Mouse (Mus musculus) hematopoietic stem cell, adult 5-6 weeks (primary cell): ENCODE data around the gene Il22ra2. TPM values are rescaled to one million over a fixed set of nuclear protein-coding genes. Genes with fewer than 3 reads are reported as not detected.

Experiments used
- ATAC-seq, 2 experiments: fragments of 125-278 bp in 1 of 2; replicated peaks in 1 of 2; 2 replicates each; pipeline ENCODE4 v1.8.0; 2016 to 2017; ENCODE audit warnings: inconsistent platforms in 2 of 2, mild to moderate bottlenecking in 2 of 2, moderate number of reproducible peaks in 2 of 2, low read depth in 1 of 2, moderate TSS enrichment in 1 of 2; ENCODE audit not compliant: low FRiP score in 2 of 2, poor library complexity in 2 of 2, severe bottlenecking in 2 of 2, insufficient read depth in 1 of 2, low TSS enrichment in 1 of 2
- total RNA-seq: library from RNA; stranded (forward); fragments of 172-1452, 232-1000 nt; gene quantifications from 2 replicates; pipeline ENCODE4 v1.2.3, GENCODE M21; 2017

Gene Il22ra2
- 0.25 and 3.0 TPM in 2 replicates for total RNA-seq

DNA sequence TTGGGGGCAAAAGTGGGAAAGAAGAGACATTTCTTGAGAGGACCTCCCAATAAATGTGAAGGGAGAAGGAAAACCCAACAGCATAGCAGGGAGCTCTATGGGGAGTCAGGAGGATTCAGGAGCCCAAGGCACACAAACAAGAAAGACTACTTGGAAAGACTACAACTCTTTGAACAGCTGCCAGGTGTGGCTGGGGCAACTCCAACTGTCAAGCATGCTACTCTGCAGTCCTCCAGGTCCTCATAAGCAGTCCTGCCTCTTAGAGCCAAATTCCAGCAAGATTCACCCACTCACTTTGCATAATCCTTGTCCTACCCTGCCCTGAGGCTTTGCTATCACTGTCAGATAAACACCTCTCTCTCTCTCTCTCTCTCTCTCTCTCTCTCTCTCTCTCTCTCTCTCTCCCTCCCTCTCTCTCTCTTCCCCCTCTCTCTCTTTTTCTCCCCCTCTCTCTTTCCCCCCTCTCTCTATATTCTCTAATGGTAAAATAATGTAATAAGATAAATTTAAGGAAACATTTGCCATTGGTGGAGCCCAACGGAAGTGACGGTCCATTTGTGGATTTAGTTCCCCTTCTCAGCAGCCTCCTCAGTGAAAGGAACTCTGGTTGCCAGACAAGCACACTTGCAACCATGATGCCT is at the start of gene Il22ra2:
TSS of gene Il22ra2 (plus strand) at position 591 of the 641 bp plus-strand sequence.
- no peak for ATAC-seq

DNA sequence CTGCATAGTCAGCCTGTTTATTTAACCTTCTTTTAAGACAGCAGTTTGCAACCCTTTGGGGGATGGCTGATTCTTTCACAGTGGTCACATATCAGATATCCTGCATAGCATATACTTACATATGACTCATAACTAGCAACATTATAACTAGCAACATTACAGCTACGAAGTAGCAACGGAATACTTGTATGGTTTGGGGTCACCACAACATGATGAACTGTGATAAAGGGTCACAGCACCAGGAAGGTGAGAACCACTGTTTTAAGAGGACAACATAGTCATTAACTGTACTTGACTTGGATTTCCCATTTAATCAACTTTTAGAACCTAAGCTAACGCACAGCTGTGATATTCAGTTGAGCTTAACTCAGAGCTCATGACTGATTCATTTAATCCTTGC is 44.2 kb upstream of the Il22ra2 start:
- no peak for ATAC-seq

DNA sequence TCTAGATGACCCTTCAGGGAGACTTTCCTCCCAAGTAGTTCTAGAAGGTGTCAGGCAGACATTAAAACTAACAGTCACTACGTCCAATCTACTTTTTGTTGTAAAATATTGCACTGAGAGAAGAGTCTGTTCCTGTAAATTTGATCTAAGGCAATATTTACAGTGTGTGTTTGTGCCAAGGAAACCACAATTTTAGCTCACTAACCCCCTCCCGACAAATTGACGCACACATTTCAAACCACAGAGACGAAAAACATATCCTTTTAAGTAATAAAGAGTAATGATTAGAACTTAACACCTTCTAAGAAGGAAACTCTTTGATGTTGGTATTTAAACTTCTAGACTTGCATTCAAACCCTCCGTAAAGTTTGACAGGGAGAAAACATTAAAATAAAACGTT is 43.8 kb upstream of the Il22ra2 start:
- ATAC-seq, result peak in 1 of 2 experiments; percentile 10; a peak in 1 of 4 replicates

DNA sequence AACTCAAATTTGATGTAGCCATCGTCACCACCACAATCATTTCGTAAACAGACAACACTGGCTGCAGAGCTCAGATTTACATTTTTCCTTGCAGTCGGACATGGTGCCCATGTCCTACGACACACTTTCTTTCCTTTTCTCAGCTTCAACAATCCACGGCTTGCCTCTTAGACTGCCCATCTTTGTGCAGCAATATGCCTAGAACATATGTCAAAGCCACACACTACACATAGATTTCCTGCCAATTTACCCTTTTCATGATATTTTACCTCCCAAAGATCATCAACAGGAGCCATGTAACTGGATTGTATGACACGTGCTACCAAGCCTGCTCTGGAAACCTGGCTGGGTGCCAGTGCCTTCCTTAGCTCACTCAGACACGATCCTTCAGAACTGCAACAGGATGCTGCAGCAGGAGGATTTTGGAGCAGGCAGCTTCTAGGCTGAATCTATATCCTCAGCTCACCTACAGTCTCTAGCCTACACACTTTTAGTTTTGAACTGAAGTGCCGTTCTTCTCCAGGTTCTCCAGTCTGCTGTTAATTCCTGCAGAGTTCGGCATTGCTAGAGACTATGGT is 43.3 kb upstream of the Il22ra2 start:
- ATAC-seq, result no peak

DNA sequence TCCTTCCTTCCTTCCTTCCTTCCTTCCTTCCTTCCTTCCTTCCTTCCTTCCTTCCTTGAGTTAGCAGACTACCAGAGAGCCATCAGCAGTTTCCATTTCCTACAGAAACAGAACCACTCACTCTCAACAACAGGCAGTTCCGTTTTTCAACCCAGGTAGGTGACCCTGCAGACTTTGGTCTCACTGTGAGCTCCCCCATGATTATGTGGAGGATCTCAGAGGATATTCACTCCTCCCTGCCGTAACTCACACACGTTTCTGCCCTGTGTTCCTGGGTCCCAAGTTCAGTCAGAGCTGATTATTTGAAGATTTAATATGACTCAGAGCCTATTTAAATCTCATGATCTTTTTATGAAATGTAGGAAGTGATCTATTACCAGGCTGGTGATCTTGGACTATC is 41.1 kb upstream of the Il22ra2 start:
- ATAC-seq, result no peak

DNA sequence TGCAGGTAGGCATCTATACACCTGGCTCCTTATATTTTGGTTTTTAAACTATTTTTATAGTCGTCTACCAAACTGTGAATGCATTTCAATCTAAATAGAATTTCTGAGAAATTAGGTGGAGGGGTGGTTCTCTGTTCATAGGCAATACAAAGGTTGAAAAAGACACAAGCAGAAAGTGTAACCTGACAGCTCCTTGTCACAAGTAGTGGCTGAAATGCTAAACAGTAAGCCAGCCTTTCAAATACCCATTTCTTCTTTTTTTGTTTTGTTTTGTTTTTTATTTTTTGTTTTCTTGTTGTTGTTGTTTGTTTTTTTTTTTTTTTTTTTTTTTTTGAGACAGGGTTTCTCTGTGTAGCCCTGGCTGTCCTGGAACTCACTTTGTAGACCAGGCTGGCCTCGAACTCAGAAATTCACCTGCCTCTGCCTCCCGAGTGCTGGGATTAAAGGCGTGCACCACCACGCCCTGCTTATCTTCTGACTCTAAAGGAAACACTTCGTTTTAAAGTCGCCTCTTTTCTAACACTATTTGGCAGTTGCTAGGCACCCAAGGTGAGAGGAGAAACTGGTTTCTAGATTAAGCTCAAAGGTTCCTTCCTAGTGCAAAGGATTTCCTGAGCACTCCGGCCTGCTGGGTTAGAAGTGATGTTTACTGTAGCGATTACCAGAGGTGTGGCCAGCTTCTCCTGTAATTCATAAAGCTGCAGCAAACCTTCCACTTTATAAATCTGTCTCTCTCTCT is 39.8 kb upstream of the Il22ra2 start:
- ATAC-seq, result peak; percentile 23 to 60; a peak in 2 of 4 replicates

DNA sequence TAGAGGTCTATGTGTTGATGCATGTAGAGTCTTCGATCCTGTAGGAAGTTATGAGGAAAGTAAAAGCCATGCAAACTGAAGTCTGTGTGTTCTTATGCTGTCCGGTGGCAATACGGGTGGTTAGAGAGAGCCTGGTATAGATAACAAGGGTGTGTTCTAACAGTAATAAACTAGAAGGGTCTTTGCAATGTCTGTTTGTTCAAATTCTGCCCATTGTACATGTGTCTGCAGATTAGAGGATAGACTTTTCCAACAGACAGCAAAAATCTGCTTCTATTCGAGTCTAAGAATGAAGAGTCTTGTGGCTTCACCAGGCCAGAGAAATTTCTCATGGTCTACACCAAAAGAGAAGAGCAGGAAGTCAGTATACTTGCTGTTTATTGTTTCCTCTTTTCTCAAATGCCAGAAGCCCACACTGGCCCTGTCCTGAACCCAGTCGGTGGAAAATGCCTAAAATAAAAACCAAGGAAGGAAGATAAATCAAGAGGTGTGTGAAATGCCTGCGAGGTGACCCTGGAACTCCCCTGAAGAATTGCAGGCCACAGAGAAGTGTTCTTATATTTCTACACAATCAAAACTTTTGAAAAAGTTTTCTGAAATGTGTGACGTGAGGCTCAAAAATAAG is 38.9 kb upstream of the Il22ra2 start:
- ATAC-seq, result peak; percentile 23 to 37; a peak in 2 of 4 replicates

DNA sequence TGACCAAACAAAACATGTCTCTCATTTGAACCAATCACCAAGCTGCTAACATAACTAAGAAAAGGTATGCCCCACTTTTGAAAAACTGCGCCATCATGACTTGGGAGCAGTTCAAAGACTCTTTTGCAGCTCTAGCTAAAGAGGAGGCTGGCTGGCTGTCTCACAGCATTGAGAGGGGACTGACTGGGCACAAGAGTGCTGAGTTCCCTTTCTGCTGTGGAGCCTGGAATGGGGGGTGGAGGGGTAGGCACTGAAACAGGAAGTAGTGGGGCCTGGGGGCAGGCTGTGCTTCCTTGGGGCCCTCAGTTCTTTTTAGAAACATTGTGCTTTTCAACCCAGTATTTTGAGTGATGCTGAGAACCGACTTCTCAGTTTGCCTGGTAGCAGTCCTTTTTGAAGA is 37.7 kb upstream of the Il22ra2 start:
- peak; percentile 73 to 92 for ATAC-seq

DNA sequence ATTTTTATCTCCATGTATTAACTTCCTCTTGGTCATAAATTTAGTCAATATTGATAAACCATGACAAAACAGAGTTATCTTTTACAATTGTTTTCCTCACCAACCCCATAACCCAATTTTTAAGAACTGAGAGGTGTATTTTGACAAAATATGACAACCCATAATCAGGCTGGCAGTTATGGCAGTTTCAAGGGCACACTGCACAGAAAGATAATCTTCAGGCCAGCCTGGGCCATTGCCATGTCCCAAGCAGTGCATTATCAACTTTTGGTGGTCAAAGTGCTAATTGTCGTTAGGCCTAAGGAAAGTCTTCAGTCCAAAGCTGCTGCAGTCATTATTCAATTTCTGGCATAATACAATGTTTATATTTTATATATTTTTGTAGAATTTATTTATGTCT is 37.0 kb upstream of the Il22ra2 start:
- no peak for ATAC-seq

DNA sequence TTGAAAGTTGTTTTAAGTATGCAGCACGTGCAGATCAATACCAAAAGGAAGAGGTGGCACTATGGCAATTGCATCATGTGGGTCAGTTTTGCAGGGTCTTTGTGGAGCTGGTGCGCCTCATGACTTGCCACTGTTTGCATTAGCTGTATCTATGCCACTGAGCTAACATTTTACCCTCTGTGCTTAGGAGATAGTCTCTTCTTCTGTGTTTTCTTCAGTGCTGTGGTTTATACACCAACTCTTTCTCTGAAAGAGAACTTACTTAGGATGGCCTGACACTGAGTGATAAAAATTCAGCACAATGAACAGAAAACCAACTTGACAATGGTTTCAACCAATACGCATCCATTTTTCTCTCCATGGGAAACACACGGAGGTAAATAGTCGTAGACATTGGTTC is 35.9 kb upstream of the Il22ra2 start:
- ATAC-seq, result no peak

DNA sequence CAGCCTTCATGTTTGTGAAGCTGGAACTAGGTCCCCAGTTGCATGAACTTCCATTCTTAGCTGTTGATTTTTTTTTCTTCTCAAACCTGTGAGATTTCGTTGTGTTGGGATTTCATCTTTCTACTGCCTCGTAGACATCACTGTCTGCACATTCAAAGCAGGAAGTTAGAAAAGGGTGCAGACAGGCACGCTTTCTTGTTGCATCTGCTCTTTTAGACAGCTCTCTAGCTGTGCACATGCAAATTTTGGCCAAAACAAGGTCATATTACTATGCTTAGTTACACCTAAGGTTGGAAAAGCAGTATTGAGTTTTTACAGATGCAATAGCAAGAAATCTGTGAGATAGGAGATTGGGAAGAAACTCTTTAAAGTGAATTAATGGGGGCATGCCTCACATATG is 34.5 kb upstream of the Il22ra2 start:
- no peak for ATAC-seq

DNA sequence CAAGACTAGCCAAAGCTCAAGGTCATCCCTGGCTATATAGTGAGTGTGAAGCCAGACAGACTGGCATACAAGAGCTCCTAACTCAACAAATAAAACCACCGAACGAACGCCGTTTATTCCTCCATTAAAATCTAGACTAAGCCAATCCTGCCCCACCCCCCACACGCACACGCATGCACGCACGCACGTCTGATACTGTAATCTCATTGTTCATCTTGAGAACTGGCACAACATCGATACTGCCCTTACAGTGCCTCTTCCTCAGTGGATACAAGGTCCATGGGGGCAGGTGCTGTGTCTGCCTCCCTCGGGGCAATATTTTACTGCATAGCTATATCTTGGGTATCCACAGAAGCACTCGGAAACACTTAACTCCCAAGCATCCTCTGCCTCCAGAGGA is 32.2 kb upstream of the Il22ra2 start:
- ATAC-seq, result no peak

DNA sequence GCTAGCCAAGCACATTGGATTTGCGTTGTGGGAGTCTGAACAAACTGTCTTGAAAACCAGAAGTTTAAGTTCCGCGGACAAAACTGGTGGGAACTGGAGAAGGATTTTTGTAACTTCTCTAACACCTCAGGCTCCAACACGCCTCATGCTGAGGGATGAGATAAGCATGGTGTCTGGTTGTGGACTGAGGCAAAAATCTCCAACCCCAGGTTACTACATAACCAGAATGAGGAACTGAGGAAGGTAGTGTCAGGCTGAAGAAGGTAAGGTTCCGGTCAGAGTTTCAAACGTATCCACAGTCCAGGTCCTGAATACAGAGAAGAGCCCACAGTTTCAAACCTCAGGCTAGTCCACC is 30.5 kb upstream of the Il22ra2 start:
- ATAC-seq, result peak; percentile 63 to 70; a peak in 3 of 4 replicates

DNA sequence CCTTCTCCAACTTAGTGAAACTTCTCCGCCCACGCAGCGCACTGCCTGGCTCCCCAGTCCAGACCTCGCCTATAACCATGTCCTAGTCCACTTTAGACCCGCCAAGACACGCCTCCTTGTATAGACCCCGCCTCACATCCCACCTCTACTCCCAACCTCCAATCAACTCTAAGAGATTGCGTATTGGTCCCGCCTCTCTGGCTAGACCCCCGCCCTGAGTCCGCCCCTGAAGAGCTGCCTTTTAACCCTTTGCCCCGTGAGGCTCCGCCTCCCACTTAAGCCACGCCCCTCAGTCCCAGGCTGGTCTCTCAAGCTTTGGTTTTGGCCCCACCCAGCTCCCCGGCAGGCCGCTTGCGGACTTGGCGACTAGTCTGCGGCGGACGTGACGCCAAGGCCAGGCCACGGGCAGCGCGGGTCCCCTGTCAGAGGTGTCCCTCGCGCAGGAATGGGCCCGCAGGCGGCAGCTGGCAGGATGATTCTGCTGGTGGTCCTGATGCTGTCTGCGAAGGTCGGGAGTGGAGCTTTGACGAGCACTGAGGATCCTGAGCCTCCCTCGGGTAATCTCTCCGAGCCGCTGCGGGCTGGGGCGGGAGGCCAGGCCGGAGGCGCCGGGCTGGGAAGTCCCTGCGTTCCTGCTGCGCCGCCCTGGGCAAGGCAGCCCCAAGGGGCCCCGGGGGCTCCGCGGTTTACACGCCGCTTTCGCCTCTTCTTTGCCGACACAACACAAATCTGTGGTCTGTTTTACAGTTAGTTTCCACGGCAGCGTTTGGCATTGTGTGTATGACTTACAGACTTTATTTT is 30.0 kb upstream of the Il22ra2 start, which contains the start of gene Ifngr1:
TSS of gene Ifngr1 (plus strand) at position 309 of the 801 bp plus-strand sequence.
- ATAC-seq, result peak; percentile 92 to 94

DNA sequence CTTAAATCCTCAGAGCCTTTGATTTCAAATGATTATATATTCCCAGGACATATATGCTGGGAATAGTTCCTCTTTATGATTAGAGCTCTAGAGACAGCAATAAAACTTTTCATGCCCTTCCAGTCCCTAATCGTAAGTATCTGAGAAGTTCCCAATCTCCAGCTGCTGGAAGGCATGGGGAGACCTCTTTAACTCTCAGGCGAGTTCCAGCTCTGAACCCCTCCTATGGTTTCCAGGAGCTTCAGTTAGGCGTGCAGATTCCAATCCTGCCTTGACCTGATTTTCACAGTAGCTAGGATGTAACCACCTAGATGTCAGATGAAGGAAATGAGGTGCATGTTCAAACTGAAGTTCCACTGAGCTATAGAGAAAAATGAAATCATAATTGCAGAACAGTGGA is 29.2 kb upstream of the Il22ra2 start:
- no peak for ATAC-seq

DNA sequence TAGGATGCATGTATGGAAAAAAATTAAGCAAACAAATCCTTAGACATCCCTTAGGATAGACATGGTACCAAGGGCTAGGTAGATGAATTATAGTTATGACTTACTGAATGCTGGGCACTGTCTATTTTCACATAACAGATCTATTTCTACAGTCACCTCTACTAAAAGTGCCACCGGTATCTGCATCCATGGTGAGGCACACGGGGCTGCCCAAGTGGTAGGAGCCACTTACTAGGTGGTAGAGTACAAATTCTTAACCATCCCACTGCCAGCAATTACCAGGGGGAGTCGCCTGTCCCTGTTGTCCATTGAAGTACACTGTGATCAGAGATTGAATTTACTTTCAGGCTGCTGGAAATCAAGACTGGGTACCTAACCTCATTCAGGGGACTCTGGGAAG is 28.5 kb upstream of the Il22ra2 start:
- no peak for ATAC-seq

DNA sequence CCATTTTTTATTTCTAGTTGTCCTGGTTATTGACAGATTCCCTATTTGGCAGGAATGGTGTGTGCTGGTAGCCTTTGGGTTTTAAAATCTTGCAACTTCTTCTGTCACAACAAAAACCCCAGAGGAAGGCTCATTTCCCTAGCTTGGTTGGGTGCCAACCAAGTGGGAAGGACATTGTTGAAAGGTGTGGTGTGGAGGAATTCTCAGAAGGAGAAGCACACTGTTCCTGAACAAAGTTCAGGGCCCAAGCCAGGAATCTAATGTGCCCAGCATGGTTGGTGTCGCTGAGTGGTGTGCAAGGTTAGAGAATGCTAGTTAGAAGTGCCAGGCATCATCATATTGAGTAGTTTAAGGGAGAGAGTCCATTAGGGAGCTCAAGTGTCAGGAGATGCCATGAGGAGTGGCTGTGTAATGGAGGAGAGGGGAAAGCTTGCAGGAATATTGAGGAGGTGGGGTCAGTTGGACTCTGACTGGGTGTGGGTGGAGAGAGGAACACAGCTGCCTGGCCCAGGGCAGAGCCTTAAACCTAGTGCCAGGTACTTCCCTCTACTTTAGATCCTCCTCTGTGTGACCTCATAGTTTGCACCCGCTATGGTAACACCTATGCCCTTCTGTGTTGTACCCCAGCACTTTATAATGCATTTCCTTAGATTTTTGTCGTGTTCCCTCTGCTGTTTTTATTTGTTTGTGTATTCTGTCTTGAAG is 27.4 kb upstream of the Il22ra2 start:
- no peak for ATAC-seq
